Mouse (Mus musculus) liver, embryonic 14.5 days (tissue): ENCODE data around the gene Rnf220. TPM values are rescaled to one million over a fixed set of nuclear protein-coding genes. Genes with fewer than 3 reads are reported as not detected.

Experiments used
- ATAC-seq: fragments of 200-750 bp; cut with Nextera tagmentation; 2 replicates; pipeline ENCODE4 v1.8.0; 2017; ENCODE audit warnings: moderate number of reproducible peaks, mild to moderate bottlenecking, moderate library complexity; ENCODE audit not compliant: insufficient read depth
- DNase-seq, 3 experiments: peaks; one replicate each; pipeline ENCODE4 v3.0.0-alpha.2; 2012 to 2013; ENCODE audit warnings: low read depth in 3 of 3, low spot score in 3 of 3
- H3K27ac ChIP-seq: fragments of 300-500 bp; sonication (generic); 2 replicates; pipeline ENCODE4 v1.5.1; 2014; ENCODE audit warnings: moderate library complexity, mild to moderate bottlenecking, control low read depth, inconsistent platforms
- H3K27me3 ChIP-seq: fragments of 300-500 bp; sonication (generic); 2 replicates; pipeline ENCODE4 v1.6.1; 2014; ENCODE audit warnings: mild to moderate bottlenecking, low read length, moderate library complexity; ENCODE audit not compliant: control insufficient read depth, insufficient read depth
- H3K36me3 ChIP-seq: fragments of 300-500 bp; sonication (generic); replicated peaks from 2 replicates; pipeline ENCODE4 v1.6.1; 2014; ENCODE audit warnings: low read depth; ENCODE audit not compliant: control insufficient read depth, insufficient read depth
- H3K4me1 ChIP-seq, 2 experiments: fragments of 200-500 bp in 1 of 2; fragments of 300-500 bp in 1 of 2; sonication (generic) in 1 of 2; replicated peaks; 2 replicates each; pipeline ENCODE4 v1.6.1; 2012 to 2014; ENCODE audit warnings: antibody characterized with exemption in 1 of 2, inconsistent platforms in 1 of 2, low read length in 1 of 2; ENCODE audit not compliant: control insufficient read depth in 2 of 2, insufficient read depth in 2 of 2
- H3K4me2 ChIP-seq: fragments of 300-500 bp; sonication (generic); 2 replicates; pipeline ENCODE4 v1.6.1; 2014; ENCODE audit warnings: low read depth, mild to moderate bottlenecking, control low read depth, moderate library complexity
- H3K4me3 ChIP-seq, 2 experiments: fragments of 200-500 bp in 1 of 2; fragments of 300-500 bp in 1 of 2; sonication (generic) in 1 of 2; 2 replicates each; pipeline ENCODE4 v1.5.1; 2012 to 2014; ENCODE audit warnings: low read depth in 2 of 2, low read length in 2 of 2, mild to moderate bottlenecking in 2 of 2, control low read depth in 1 of 2, inconsistent platforms in 1 of 2, moderate library complexity in 1 of 2; ENCODE audit not compliant: insufficient read depth in 1 of 2
- H3K9ac ChIP-seq: fragments of 300-500 bp; sonication (generic); replicated peaks from 2 replicates; pipeline ENCODE4 v1.6.1; 2014; ENCODE audit warnings: mild to moderate bottlenecking, control low read depth, moderate library complexity
- H3K9me3 ChIP-seq: fragments of 300-500 bp; sonication (generic); 2 replicates; pipeline ENCODE4 v1.6.1; 2016; ENCODE audit warnings: low read length, mixed read lengths; ENCODE audit not compliant: control insufficient read depth
- CTCF ChIP-seq: IDR thresholded peaks from 2 replicates; pipeline ENCODE4 v1.5.1; 2016; ENCODE audit warnings: antibody characterized with exemption, low read depth, control low read depth
- EP300 ChIP-seq: IDR thresholded peaks from 2 replicates; pipeline ENCODE4 v1.6.1; 2016; ENCODE audit warnings: antibody characterized with exemption, low read depth
- WGBS: fragments of 180-500 bp; shearing (Covaris S2); extraction: QIAGEN DNeasy Blood & Tissue Kit; methylation state at CpG from one replicate; pipeline ENCODE4 v1.1.7; 2014; ENCODE audit not compliant: insufficient replicate concordance; 5-methylcytosine and 5-hydroxymethylcytosine counted together
- polyA plus RNA-seq, 2 experiments: library from polyadenylated mRNA; depleted of rRNA in 1 of 2; stranded (reverse) in 1 of 2; unstranded in 1 of 2; fragments of >200 nt; fragmentation: Nextera tagmentation in 1 of 2; extraction: Ambion mirVana in 1 of 2; gene quantifications; 2 replicates each; pipeline versions ENCODE4 v1.2.1 to v1.2.3; 2012 to 2014

Gene Rnf220
- polyA plus RNA-seq, 2 experiments: 17.9 to 29.1 TPM

- no peak overlapping the region for H3K4me2 ChIP-seq
Measured at GRCm38 (mm10) chr4:117362085-117362484, 134.8 kb downstream of the Rnf220 start.

GRCm38 (mm10) chr4:117361558-117361873 is 135.3 kb downstream of the Rnf220 start:
- Histone ChIP-seq H3K27ac (no peak overlapping the region), H3K36me3 (no peaks in the 10 kb centered on the region), H3K4me1 (no peaks in the 10 kb centered on the region), H3K4me3 (no peak overlapping the region), H3K4me2 (no peak overlapping the region), H3K27me3 (no peaks in the 10 kb centered on the region), H3K9me3 (no peaks in the 10 kb centered on the region), H3K9ac (no peak overlapping the region)
- ATAC-seq (no peak), DNase-seq (no peak)
- TF ChIP-seq EP300 (no peak), CTCF (no peak)
- WGBS: 60% methylated on average over 7 of the region's 7 CpGs

More at GRCm38 (mm10) chr4:117362085-117362484, 134.8 kb downstream of the Rnf220 start:
- Histone ChIP-seq H3K9me3 (no peaks in the 10 kb centered on the region), H3K4me3 (no peak overlapping the region), H3K27me3 (no peaks in the 10 kb centered on the region), H3K36me3 (no peaks in the 10 kb centered on the region), H3K9ac (no peak overlapping the region), H3K27ac (no peak overlapping the region), H3K4me1 (no peaks in the 10 kb centered on the region)
- TF ChIP-seq EP300: no peak
- WGBS: 49% methylated on average over 5 of the region's 5 CpGs
- ATAC-seq (no peak), DNase-seq (no peak)

- Histone ChIP-seq H3K9ac (no peak overlapping the region), H3K36me3 (no peaks in the 10 kb centered on the region), H3K9me3 (no peaks in the 10 kb centered on the region), H3K4me2 (no peak overlapping the region), H3K4me3 (no peak overlapping the region), H3K27ac (no peak overlapping the region), H3K27me3 (no peaks in the 10 kb centered on the region), H3K4me1 (no peaks in the 10 kb centered on the region)
- 67% methylated on average over 16 of the region's 16 CpGs for WGBS
- TF ChIP-seq EP300 (no peak), CTCF (no peak)
- no peak for DNase-seq
- ATAC-seq: no peak
Measured at GRCm38 (mm10) chr4:117360713-117361557, 135.9 kb downstream of the Rnf220 start.

GRCm38 (mm10) chr4:117359803-117360382 is 137.0 kb downstream of the Rnf220 start:
- Histone ChIP-seq H3K4me1 (no peaks in the 10 kb centered on the region), H3K36me3 (no peaks in the 10 kb centered on the region), H3K9me3 (no peaks in the 10 kb centered on the region), H3K9ac (no peak overlapping the region), H3K4me3 (no peak overlapping the region), H3K27me3 (no peaks in the 10 kb centered on the region), H3K27ac (no peak overlapping the region), H3K4me2 (no peak overlapping the region)
- TF ChIP-seq EP300: no peak
- TF ChIP-seq CTCF: no peak
- DNase-seq (no peak), ATAC-seq (no peak)
- WGBS: 59% methylated on average over 17 of the region's 17 CpGs

GRCm38 (mm10) chr4:117357917-117358316 is 138.9 kb downstream of the Rnf220 start:
- no peak overlapping the region for H3K9ac ChIP-seq
- 47% methylated on average over 7 of the region's 7 CpGs for WGBS
- no peaks in the 10 kb centered on the region for H3K27me3 ChIP-seq
- ATAC-seq: no peak
- H3K4me1 ChIP-seq: no peaks in the 10 kb centered on the region
- H3K9me3 ChIP-seq: no peaks in the 10 kb centered on the region
- H3K4me3 ChIP-seq: no peak overlapping the region
- H3K4me2 ChIP-seq: no peak overlapping the region
- H3K36me3 ChIP-seq: no peaks in the 10 kb centered on the region
- no peak for TF ChIP-seq CTCF
- no peak for DNase-seq
- H3K27ac ChIP-seq: no peak overlapping the region
